Mouse (Mus musculus) heart, adult 8-10 months (tissue): ENCODE data around the gene Pde4b. TPM values are rescaled to one million over a fixed set of nuclear protein-coding genes. Genes with fewer than 3 reads are reported as not detected.
A peak's percentile ranks its signal among the peaks of the same experiment; 100 is the strongest.

Experiments
- DNase-seq: peaks from one replicate; pipeline ENCODE4 v3.0.0; 2022; ENCODE audit warnings: low spot score
- total RNA-seq, 4 experiments: library from RNA; stranded (reverse); gene quantifications; 2 replicates each; pipeline ENCODE4 v1.2.4; 2022

The Pde4b gene
- total RNA-seq, 4 experiments from 2014 or later: 19.7 to 32.0 (median 21.1) TPM

- no peak for DNase-seq
These were observed 452.3 kb downstream of the Pde4b start for GRCm38 (mm10) chr4:102539598-102540180.

GRCm38 (mm10) chr4:102542976-102543375 lies 455.6 kb downstream of the Pde4b start:
- DNase-seq: no peak

DNA sequence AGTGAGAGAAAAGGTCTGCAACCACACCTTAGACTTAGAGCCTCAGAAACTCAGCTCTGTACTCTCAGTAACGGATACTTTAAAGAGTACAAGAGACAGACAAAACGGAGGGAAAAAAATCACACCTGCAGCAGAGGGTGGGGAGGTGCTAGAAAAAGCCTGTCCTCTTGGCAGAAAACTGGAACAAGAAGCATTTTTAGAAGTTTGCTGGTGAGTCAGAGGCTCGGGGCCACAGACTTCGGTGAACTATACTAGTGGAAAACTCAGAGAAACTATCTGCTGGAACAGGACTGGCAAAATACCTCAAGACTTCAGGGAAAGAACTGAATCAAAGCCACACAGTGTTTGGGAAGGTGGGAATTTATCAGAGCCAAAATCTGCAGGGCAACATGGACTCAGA lies 457.9 kb downstream of the Pde4b start:
- DNase-seq: no peak

DNA sequence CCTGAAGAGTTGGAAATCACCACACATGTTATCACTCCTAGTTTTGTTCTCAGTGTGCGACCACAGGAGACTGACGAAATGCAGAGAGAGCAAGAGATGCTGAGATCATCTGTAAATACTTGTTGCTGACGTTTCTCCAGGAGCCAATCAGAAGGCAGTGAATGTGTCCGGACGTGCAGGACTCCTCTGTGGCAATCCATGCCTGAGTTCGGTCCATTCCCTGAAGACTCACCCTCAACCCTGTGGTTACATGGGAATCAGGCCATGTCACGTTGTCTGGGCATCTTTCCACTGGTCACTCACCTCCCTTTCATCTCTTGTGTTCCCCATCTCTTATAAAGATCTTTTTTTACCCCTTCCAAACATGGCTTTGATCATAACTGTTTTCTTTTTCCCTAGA lies 468.2 kb downstream of the Pde4b start:
- no peak for DNase-seq

DNA sequence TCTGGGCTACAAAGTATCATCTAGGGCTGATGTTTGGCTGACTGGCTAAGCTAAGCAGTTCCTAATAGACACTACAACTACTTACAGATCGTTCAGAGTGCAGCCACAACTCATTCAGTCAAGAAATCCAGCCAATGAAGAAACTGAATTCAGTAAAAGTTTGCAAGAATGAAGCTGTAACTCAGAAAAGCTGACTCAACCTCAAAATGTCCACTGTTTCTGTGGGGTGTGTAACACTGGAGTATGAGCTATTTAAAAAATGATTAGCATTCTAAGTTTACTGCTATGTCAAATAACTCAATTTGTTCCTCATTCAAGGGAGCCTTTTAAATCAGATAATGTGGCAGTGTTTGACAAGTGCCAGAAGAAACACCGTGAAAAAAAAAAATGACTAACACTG lies 469.7 kb downstream of the Pde4b start:
- no peak for DNase-seq

DNA sequence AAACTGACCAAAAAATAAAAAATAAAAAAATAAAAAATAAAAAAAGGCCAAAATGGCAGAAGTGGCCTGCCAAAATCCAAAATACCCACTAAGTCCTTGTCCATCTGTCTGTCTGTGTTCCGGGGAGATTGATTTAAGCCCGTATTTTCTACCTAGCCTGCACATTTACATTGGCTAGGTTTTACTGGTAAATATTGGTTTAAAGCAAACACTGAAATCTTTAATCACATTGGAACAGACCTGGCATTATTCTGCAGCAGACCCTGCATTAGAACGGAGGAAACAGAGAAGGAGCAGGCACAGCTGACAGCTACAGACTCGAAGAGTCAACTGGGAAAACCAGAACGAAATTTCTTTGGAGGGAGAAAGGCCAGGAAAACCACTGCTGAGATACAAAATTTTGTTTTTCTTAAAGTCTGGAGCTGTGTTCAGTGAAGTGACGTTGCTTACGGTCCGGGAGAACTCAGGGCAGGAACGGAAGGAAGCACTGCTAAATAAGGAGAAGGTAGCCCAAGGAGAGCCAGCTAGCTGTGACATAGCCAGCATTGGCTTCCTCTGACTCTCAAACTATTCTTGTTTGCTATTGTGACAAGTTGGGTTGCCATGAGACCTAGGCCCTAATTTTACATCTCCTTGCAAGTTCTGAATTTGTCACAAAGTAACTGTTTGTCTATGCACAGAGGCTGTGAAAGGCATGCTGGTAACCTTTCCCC lies 470.3 kb downstream of the Pde4b start:
- peak; percentile 57 for DNase-seq

DNA sequence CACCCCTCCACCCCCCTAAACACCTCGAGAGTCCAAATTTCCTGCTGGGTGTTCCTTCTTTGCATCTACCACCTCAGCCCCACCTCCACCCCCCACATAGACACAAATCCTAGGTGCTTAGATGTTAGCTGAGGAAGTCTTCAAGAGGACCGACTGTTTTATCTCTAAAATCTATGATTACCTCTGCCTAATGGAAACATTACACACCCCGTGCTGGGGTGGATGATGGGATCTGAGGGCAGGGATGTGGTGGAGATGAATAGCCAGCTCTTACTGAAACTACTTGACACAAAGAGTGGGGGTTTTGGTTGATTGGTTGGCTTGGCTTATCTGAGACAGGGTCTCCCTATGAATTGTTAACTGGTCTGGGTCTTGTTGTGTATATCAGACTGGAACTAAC lies 471.0 kb downstream of the Pde4b start:
- no peak for DNase-seq

DNA sequence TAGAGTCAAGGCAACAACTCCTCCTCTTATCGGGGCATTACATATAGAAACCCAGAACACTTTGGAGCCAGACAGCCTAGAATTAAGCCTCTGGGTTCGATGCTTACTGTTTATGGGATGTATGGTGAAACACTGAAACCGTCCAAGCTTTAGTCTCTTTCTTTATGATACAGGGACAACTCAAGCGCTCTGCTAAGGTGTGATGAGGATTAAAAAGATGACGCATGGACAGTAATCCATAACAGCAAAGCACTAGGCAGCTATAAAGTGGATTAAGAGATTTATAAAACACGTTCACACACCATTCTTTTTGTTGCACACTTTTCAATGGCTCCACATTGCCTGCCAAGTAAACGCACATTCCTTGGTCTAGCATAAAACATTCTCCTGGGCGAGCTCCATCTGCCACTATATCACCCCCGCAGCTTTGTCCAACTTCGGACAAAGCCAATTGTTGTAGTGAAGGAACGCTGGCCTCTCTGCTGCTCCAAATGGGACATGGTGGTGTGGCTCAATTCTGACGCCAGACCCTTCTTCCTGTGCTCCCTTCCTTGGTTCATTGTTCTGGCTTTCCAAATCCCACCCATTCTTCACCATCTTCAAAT lies 473.4 kb downstream of the Pde4b start:
- DNase-seq: no peak

- no peak for DNase-seq
These were observed 476.0 kb downstream of the Pde4b start for GRCm38 (mm10) chr4:102563273-102563855.

DNA sequence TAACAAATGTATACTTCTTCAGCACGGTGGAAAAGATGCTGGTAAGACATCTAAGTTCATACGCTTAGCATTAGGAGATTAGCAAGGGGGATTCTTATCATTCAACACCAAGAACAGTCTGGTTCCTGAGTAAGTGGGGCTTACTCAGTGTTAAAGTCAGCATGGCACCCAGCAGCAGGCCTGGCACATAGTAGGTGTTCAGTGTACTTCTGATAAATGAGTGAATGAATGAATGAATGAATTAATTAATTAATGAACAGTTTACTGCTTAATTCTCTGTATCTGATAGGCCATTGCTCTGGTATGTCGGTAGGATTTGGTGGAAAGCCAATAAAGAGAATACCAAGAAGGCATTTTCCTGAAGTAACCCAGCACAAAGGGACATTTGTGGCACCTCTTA lies 476.9 kb downstream of the Pde4b start:
- DNase-seq: no peak

DNA sequence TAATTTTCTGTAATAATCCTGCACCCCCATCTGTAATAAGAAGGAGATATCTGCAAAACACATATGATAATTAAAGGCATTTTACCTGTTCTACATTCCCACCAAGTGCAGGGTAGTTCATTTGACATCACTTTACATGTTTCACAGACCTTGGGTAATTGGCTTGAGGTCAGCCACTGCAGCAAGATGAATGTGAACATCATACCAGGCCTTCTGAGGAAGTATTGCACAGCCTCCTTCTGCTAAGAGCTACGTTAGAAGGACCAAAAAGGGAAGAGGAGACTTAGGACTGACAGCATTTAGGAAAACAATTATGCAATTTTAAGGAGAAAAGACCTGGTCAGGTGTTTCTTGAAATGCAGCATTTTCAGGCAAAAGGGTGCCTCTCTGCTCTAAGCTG lies 479.1 kb downstream of the Pde4b start:
- DNase-seq: no peak

GRCm38 (mm10) chr4:102567111-102567510 lies 479.8 kb downstream of the Pde4b start:
- DNase-seq: no peak

GRCm38 (mm10) chr4:102567676-102568254 lies 480.4 kb downstream of the Pde4b start:
- no peak for DNase-seq

GRCm38 (mm10) chr4:102568591-102568990 lies 481.2 kb downstream of the Pde4b start:
- DNase-seq: peak; percentile 77

- DNase-seq: no peak
These were observed 481.8 kb downstream of the Pde4b start for GRCm38 (mm10) chr4:102569101-102569583.

- peak; percentile 91 for DNase-seq
These were observed 482.8 kb downstream of the Pde4b start for GRCm38 (mm10) chr4:102569950-102570765.

- DNase-seq: no peak
These were observed 483.5 kb downstream of the Pde4b start for GRCm38 (mm10) chr4:102570766-102571411.

DNA sequence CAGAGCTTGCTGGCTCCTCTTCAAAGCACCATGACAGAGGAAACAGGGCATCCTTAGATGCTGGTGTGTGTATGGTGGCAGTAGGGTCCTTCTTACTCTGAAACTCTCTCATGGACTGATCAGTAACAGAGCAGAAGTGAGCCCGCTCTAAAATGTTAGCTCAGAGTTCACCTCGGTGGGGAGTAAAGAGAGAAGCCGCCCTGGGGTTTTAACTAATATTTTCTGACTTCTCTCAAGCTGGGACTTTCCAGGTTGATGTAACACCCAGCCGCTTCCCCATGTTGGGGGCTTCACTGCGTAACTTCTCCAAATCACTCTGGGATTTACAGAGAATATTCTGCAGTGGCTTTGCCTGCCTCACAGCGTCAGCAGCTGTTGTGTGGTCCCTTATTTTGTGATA lies 484.7 kb downstream of the Pde4b start:
- DNase-seq: no peak

- DNase-seq: no peak
These were observed 485.2 kb downstream of the Pde4b start for GRCm38 (mm10) chr4:102572591-102572990.

- DNase-seq: no peak
These were observed 486.0 kb downstream of the Pde4b start for GRCm38 (mm10) chr4:102573361-102573781.

DNA sequence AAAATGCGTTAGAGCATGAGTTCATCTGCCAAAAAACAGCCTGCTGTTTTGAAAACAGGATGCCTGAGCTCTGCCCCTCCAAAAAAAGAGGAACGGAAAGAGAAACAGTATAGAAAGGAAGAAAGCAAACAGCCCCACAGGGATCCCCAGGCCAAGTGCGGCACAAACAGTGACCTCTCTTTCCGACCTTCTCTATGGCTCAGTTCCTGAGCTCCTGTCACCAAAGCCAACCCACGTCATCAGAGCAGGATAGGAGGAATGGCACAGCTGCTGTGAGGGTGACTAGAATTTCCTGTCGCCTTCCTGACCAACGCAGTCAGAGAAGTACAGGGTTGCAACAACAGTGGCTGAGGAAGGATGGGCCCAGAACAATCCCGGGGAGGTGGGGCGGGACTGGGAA lies 486.9 kb downstream of the Pde4b start:
- DNase-seq: peak; percentile 87
